Mouse (Mus musculus) gastrocnemius, postnatal 14 days (tissue): Measurements from ENCODE around the gene Iqsec1. TPM values are rescaled to one million over a fixed set of nuclear protein-coding genes. Genes with fewer than 3 reads are reported as not detected.

Experiments
- DNase-seq: peaks from one replicate; pipeline ENCODE4 v3.0.0; 2021; ENCODE audit warnings: mixed read lengths
- intact Hi-C: fragments of 180-260 bp; cut with DNase I; formaldehyde crosslinking; loops from one replicate; pipeline ENCODE4 v1.15.1; 2025; ENCODE audit warnings: low total_unique reads
- total RNA-seq, 2 experiments: library from RNA; stranded (reverse); gene quantifications; 2 replicates each; pipeline ENCODE4 v1.2.3; 2021

Gene Iqsec1
- total RNA-seq, 2 experiments from 2014 or later, result 36.9 to 55.3 TPM

DNA sequence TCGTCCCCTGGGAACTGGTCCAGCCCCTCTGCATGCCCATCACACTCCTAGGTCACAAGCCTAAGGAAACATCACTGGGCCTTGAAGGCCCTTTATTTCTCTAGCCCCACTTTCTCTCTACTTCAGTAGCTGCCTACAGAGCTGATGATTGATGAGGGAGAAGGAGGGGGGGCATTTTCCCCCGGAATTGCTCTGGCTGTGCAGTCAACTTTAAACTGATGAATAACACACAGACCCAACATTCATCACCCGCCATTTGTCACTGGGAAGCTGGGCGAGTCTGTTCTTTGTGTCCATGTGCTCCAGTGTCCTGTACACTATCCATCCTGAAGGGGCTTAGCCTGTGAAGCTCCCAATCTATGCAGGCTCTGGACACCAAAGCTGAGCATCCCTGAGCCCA is 165.2 kb downstream of the Iqsec1 start:
- no peak for DNase-seq
- intact Hi-C loops, result loop anchor here (10.0 kb wide), 1 partner anchor 461 kb away; no protein-coding TSS in a partner anchor

GRCm38 (mm10) chr6:90821916-90822602 is 166.4 kb downstream of the Iqsec1 start:
- intact Hi-C loops, result loop anchor here (10.0 kb wide), 1 partner anchor 463 kb away; no protein-coding TSS in a partner anchor

DNA sequence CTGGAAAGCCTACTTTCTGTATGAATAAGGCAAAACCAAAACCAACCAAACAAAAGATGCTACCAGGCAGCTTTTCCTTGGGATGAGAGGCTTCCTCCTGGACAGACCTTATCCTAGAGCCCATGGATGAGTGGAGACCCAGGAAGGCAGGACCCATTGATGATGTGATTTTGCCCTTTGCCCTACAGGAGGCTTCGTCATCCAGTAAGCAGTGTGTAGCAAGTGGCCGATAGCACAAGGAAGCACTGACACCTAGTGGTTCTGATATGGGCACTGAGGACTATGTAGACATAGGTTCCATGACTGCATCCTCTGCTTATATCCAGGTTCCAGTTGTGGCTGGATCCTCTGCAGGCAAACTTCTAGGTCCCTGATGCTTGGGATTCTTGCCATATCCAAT is 168.6 kb downstream of the Iqsec1 start:
- intact Hi-C loops, result loop anchor here (5.0 to 10.0 kb wide), 3 partner anchors 83 to 465 kb away; no protein-coding TSS in a partner anchor
- no peak for DNase-seq

More at GRCm38 (mm10) chr6:90821916-90822602, 166.4 kb downstream of the Iqsec1 start:
- no peak for DNase-seq

DNA sequence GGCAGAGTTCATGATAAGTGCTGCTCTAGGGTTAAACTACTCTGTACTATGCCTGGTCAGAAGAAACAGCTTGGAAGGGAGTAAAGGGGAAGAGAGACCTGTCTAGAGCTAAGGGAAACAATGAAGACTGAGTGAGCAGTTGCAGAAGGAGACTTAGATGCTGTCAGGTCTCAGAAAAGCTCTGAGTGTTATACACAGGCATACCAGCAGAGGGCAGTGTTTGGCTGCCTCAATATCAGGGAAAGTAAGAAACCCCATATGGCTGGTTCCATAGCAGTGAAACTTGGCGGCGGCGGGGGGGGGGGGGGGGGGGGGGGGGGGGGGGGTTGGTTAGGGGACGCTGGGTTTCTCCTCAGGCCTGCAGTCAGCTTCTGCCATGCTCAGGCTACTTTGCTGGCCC is 169.5 kb downstream of the Iqsec1 start:
- intact Hi-C loops, result loop anchor here (5.0 kb wide), 2 partner anchors 82 to 318 kb away; no protein-coding TSS in a partner anchor
- DNase-seq, result peak; percentile 49

DNA sequence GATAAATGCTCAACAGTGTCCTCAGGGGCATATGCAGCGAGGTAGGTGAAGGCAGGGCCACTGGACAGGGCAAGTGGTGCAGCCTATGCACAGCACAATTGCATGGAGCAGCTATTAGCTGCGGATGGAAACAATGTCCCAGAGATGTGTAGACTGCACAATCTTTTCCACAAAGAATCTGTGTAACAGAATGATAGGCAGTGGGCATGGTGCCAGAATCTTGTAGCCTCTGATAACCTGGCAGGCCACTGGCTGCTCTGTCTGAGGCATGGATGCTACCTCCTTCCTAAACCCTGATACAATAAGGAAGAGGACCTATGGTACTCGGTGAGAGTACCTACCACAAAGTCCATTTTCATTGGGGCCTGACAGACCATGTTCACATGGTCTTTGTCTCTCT is 171.9 kb downstream of the Iqsec1 start:
- intact Hi-C loops, result loop anchor here (5.0 kb wide), 2 partner anchors 79 to 321 kb away; no protein-coding TSS in a partner anchor
- DNase-seq, result no peak

GRCm38 (mm10) chr6:90815341-90815740 is 173.1 kb downstream of the Iqsec1 start:
- no peak for DNase-seq
- intact Hi-C loops, result loop anchor here (5.0 kb wide), 2 partner anchors 78 to 322 kb away; no protein-coding TSS in a partner anchor

GRCm38 (mm10) chr6:90813526-90813925 is 175.0 kb downstream of the Iqsec1 start:
- intact Hi-C loops, result no loop called here

GRCm38 (mm10) chr6:90812584-90812983 is 175.9 kb downstream of the Iqsec1 start:
- DNase-seq, result no peak
- intact Hi-C loops, result no loop called here

More at GRCm38 (mm10) chr6:90813526-90813925, 175.0 kb downstream of the Iqsec1 start:
- DNase-seq, result no peak

- DNase-seq, result no peak
- intact Hi-C loops, result no loop called here
Measured at GRCm38 (mm10) chr6:90812072-90812471, 176.4 kb downstream of the Iqsec1 start.

DNA sequence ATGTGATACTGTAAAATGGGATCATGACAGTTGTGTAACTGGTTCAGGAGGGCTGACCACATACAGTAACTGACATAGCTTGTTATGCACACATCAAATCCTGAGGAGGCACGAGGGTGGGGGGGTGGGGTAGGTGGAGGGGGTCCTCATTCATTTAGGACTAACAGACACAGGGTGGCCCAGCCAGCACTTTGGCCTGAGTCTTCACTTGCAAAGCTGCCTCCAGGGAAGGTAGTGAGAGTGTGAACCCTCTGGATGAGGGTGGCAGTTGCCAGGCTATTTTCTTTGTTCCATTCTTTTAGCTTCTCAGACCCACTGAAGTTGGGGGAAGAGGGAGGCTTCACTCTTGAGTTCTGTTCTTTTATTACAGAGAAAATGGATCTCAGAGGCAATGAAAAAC is 177.9 kb downstream of the Iqsec1 start:
- intact Hi-C loops, result no loop called here

DNA sequence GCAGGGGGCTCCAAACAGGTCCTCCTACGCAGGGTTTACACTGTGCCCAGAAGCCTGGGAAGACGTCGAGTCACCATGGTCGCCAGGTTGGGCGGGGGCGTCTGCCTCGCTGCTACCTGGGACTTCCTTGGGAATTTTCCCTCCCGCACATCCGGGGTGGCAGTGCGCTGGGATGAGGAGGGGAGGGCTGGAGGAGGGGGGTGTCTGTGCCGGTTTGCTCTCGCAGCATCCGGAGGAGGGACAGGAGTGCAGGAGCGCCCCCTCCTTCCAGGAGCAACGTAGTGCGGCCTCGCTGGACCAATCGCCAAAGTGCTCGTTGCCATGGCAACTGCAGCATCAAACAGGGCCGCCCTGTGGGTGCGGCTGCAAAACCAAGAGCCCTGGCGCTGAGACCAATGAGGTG is 178.5 kb downstream of the Iqsec1 start:
- intact Hi-C loops, result no loop called here
- peak; percentile 79 for DNase-seq

More for the DNA sequence above, 177.9 kb downstream of the Iqsec1 start:
- no peak for DNase-seq

GRCm38 (mm10) chr6:90809077-90809840 is 179.2 kb downstream of the Iqsec1 start:
- DNase-seq, result no peak
- intact Hi-C loops, result no loop called here

GRCm38 (mm10) chr6:90808544-90808943 is 179.9 kb downstream of the Iqsec1 start:
- DNase-seq, result no peak
- intact Hi-C loops, result no loop called here

GRCm38 (mm10) chr6:90808134-90808533 is 180.4 kb downstream of the Iqsec1 start:
- intact Hi-C loops, result no loop called here
- DNase-seq, result no peak

DNA sequence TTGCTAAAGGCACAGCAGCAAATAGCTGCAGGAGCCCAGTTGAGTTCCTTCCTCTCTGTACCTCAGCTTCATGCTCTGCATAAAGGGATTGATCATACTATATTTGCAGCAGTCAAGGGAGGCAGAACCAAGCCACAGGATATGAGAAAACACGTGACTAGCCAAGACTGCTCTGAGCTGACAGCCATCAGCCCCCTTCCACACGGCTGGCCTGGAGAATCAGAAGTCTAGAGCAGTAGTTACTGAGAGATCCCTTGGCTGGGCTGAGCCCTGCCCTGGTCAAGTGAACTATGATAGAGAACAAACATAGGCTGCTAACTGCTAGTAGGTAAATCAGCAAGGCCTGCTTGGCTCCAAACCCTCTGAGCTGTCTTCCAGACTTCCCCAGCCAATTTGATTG is 180.9 kb downstream of the Iqsec1 start:
- intact Hi-C loops, result no loop called here
- DNase-seq, result no peak

DNA sequence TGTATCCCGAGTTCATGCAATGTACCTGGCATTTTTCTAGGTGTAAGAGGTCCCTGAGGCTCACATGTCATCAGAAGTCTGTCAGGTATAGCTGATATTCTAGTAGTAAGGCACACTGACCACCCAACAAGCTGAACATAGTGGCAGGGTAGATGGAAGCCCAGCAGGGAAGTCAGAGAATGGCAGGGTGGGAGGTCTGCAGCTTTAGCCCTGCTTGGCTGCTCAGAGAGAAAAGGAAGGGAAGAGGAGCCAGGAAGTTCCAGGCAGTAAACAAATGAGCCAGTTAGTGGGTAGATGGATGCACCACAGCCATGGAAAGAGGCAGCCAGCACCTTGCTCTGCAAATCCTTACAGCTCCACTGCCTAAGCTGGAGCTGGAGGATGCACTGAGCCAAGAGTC is 181.7 kb downstream of the Iqsec1 start:
- intact Hi-C loops, result no loop called here
- no peak for DNase-seq

DNA sequence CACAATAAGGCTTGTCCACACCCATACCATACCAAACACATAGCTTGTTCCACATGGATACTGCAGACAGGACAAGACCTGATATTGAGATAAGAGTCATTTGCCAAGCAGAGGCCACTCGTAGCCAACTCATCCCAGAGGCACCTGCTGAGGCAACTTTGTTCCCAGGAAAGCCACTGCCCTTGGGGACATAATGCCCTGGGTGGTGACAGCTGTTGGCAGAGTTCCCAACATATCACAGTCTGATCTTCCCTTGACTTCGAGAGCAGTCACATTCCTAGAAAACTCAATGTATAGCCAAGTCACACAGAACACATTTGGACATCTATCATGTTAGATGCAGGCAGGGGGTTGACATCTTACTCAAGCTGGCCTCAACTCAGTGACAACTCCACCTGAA is 183.4 kb downstream of the Iqsec1 start:
- no peak for DNase-seq
- intact Hi-C loops, result no loop called here

- DNase-seq, result no peak
- intact Hi-C loops, result no loop called here
Measured at GRCm38 (mm10) chr6:90804646-90805045, 183.8 kb downstream of the Iqsec1 start.

GRCm38 (mm10) chr6:90802604-90803003 is 185.9 kb downstream of the Iqsec1 start:
- peak; percentile 30 for DNase-seq
- intact Hi-C loops, result no loop called here

GRCm38 (mm10) chr6:90802058-90802457 is 186.4 kb downstream of the Iqsec1 start:
- intact Hi-C loops, result no loop called here
- DNase-seq, result no peak
